Mouse (Mus musculus) liver, embryonic 14.5 days (tissue): ENCODE data around the gene Zfp444. TPM values are rescaled to one million over a fixed set of nuclear protein-coding genes. Genes with fewer than 3 reads are reported as not detected.

Source experiments
- ATAC-seq: fragments of 200-750 bp; cut with Nextera tagmentation; 2 replicates; pipeline ENCODE4 v1.8.0; 2017; ENCODE audit warnings: moderate number of reproducible peaks, mild to moderate bottlenecking, moderate library complexity; ENCODE audit not compliant: insufficient read depth
- DNase-seq, 3 experiments: peaks; one replicate each; pipeline ENCODE4 v3.0.0-alpha.2; 2012 to 2013; ENCODE audit warnings: low read depth in 3 of 3, low spot score in 3 of 3
- H3K27ac ChIP-seq: fragments of 300-500 bp; sonication (generic); 2 replicates; pipeline ENCODE4 v1.5.1; 2014; ENCODE audit warnings: moderate library complexity, mild to moderate bottlenecking, control low read depth, inconsistent platforms
- H3K27me3 ChIP-seq: fragments of 300-500 bp; sonication (generic); 2 replicates; pipeline ENCODE4 v1.6.1; 2014; ENCODE audit warnings: mild to moderate bottlenecking, low read length, moderate library complexity; ENCODE audit not compliant: control insufficient read depth, insufficient read depth
- H3K36me3 ChIP-seq: fragments of 300-500 bp; sonication (generic); replicated peaks from 2 replicates; pipeline ENCODE4 v1.6.1; 2014; ENCODE audit warnings: low read depth; ENCODE audit not compliant: control insufficient read depth, insufficient read depth
- H3K4me1 ChIP-seq, 2 experiments: fragments of 200-500 bp in 1 of 2; fragments of 300-500 bp in 1 of 2; sonication (generic) in 1 of 2; replicated peaks; 2 replicates each; pipeline ENCODE4 v1.6.1; 2012 to 2014; ENCODE audit warnings: antibody characterized with exemption in 1 of 2, inconsistent platforms in 1 of 2, low read length in 1 of 2; ENCODE audit not compliant: control insufficient read depth in 2 of 2, insufficient read depth in 2 of 2
- H3K4me2 ChIP-seq: fragments of 300-500 bp; sonication (generic); 2 replicates; pipeline ENCODE4 v1.6.1; 2014; ENCODE audit warnings: low read depth, mild to moderate bottlenecking, control low read depth, moderate library complexity
- H3K4me3 ChIP-seq, 2 experiments: fragments of 200-500 bp in 1 of 2; fragments of 300-500 bp in 1 of 2; sonication (generic) in 1 of 2; 2 replicates each; pipeline ENCODE4 v1.5.1; 2012 to 2014; ENCODE audit warnings: low read depth in 2 of 2, low read length in 2 of 2, mild to moderate bottlenecking in 2 of 2, control low read depth in 1 of 2, inconsistent platforms in 1 of 2, moderate library complexity in 1 of 2; ENCODE audit not compliant: insufficient read depth in 1 of 2
- H3K9ac ChIP-seq: fragments of 300-500 bp; sonication (generic); replicated peaks from 2 replicates; pipeline ENCODE4 v1.6.1; 2014; ENCODE audit warnings: mild to moderate bottlenecking, control low read depth, moderate library complexity
- H3K9me3 ChIP-seq: fragments of 300-500 bp; sonication (generic); 2 replicates; pipeline ENCODE4 v1.6.1; 2016; ENCODE audit warnings: low read length, mixed read lengths; ENCODE audit not compliant: control insufficient read depth
- CTCF ChIP-seq: IDR thresholded peaks from 2 replicates; pipeline ENCODE4 v1.5.1; 2016; ENCODE audit warnings: antibody characterized with exemption, low read depth, control low read depth
- EP300 ChIP-seq: IDR thresholded peaks from 2 replicates; pipeline ENCODE4 v1.6.1; 2016; ENCODE audit warnings: antibody characterized with exemption, low read depth
- WGBS: fragments of 180-500 bp; shearing (Covaris S2); extraction: QIAGEN DNeasy Blood & Tissue Kit; methylation state at CpG from one replicate; pipeline ENCODE4 v1.1.7; 2014; ENCODE audit not compliant: insufficient replicate concordance; 5-methylcytosine and 5-hydroxymethylcytosine counted together
- polyA plus RNA-seq, 2 experiments: library from polyadenylated mRNA; depleted of rRNA in 1 of 2; stranded (reverse) in 1 of 2; unstranded in 1 of 2; fragments of >200 nt; fragmentation: Nextera tagmentation in 1 of 2; extraction: Ambion mirVana in 1 of 2; gene quantifications; 2 replicates each; pipeline versions ENCODE4 v1.2.1 to v1.2.3; 2012 to 2014

Gene Zfp444
- polyA plus RNA-seq, 2 experiments: 10.1 to 15.0 TPM

GRCm38 (mm10) chr7:6147688-6148087 is 24.3 kb upstream of the Zfp444 start:
- H3K27me3 ChIP-seq: no peaks in the 10 kb centered on the region
- TF ChIP-seq CTCF: no peak
- TF ChIP-seq EP300: no peak
- ATAC-seq: no peak

DNA sequence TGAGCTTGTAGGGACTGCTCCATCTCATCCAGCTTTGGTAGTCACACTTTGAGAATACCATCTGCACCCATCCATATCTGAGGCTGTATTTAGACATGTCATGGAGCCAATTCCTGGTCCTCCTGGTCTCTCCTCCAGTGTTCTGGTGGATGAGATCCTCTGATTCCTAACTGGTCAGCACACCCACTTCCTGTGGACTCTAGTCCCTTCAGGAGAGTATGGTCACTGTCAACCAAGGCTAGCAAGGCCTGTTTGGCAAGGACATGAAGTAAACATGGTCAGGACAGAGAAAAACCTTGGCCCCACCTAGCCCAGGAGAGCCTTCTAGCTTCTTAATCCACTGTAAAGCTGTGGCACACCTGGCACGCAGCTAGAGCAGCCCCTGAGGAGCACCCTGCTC is 20.8 kb upstream of the Zfp444 start:
- Histone ChIP-seq H3K4me3 (no peak overlapping the region), H3K9me3 (no peaks in the 10 kb centered on the region), H3K36me3 (no peaks in the 10 kb centered on the region), H3K9ac (no peak overlapping the region), H3K4me2 (no peak overlapping the region), H3K27ac (no peak overlapping the region), H3K4me1 (peaks cover 13 to 45% of the 10 kb centered on the region in 2 experiments), H3K27me3 (no peaks in the 10 kb centered on the region)
- 73% methylated on average over 1 of the region's 1 CpGs for WGBS
- TF ChIP-seq CTCF: no peak
- TF ChIP-seq EP300: no peak
- ATAC-seq: no peak
- no peak for DNase-seq

More at GRCm38 (mm10) chr7:6147688-6148087, 24.3 kb upstream of the Zfp444 start:
- no peak for DNase-seq
- H3K36me3 ChIP-seq: no peaks in the 10 kb centered on the region
- H3K9ac ChIP-seq: no peak overlapping the region
- no peak overlapping the region for H3K4me3 ChIP-seq
- H3K4me2 ChIP-seq: no peak overlapping the region
- H3K27ac ChIP-seq: no peak overlapping the region
- no peaks in the 10 kb centered on the region for H3K9me3 ChIP-seq
- peaks cover 20 to 48% of the 10 kb centered on the region in 2 experiments for H3K4me1 ChIP-seq
- WGBS: 55% methylated on average over 5 of the region's 5 CpGs

GRCm38 (mm10) chr7:6152036-6152435 is 20.0 kb upstream of the Zfp444 start:
- no peaks in the 10 kb centered on the region for H3K27me3 ChIP-seq
- no peak overlapping the region for H3K9ac ChIP-seq
- H3K9me3 ChIP-seq: no peaks in the 10 kb centered on the region
- 61% methylated on average over 3 of the region's 3 CpGs for WGBS
- H3K36me3 ChIP-seq: no peaks in the 10 kb centered on the region
- no peak overlapping the region for H3K4me3 ChIP-seq
- TF ChIP-seq EP300 (no peak), CTCF (no peak)
- ATAC-seq (no peak), DNase-seq (no peak)
- H3K27ac ChIP-seq: no peak overlapping the region
- H3K4me1 ChIP-seq: peaks cover 17 to 48% of the 10 kb centered on the region in 2 experiments
- no peak overlapping the region for H3K4me2 ChIP-seq

GRCm38 (mm10) chr7:6153131-6153530 is 18.9 kb upstream of the Zfp444 start:
- Histone ChIP-seq H3K27ac (no peak overlapping the region), H3K27me3 (no peaks in the 10 kb centered on the region), H3K4me2 (no peak overlapping the region), H3K4me1 (peaks cover 18 to 47% of the 10 kb centered on the region in 2 experiments), H3K36me3 (no peaks in the 10 kb centered on the region), H3K9ac (no peak overlapping the region), H3K9me3 (no peaks in the 10 kb centered on the region), H3K4me3 (no peak overlapping the region)
- no peak for DNase-seq
- 65% methylated on average over 3 of the region's 3 CpGs for WGBS
- TF ChIP-seq EP300: no peak
- no peak for TF ChIP-seq CTCF
- ATAC-seq: no peak

- no peak for DNase-seq
- Histone ChIP-seq H3K9ac (peak overlapping the region; percentile 92; the same call in 1 of the 2 replicates), H3K27ac (no peak overlapping the region; the same call in 1 of the 2 replicates), H3K4me1 (peaks cover 18 to 41% of the 10 kb centered on the region in 2 experiments), H3K4me3 (peak overlapping the region; percentile 63 to 85; a peak in 3 of 4 replicates), H3K4me2 (peak overlapping the region; percentile 78), H3K27me3 (no peaks in the 10 kb centered on the region), H3K36me3 (no peaks in the 10 kb centered on the region), H3K9me3 (no peaks in the 10 kb centered on the region)
- TF ChIP-seq CTCF (no peak), EP300 (no peak)
- WGBS: 34% methylated on average over 5 of the region's 5 CpGs
- no peak for ATAC-seq
Observed at GRCm38 (mm10) chr7:6154164-6154563, 17.9 kb upstream of the Zfp444 start.
